Mouse (Mus musculus) small intestine, adult 2 months (tissue): Measurements from ENCODE around the gene Asns. TPM values are rescaled to one million over a fixed set of nuclear protein-coding genes. Genes with fewer than 3 reads are reported as not detected.
A peak's percentile ranks its signal among the peaks of the same experiment; 100 is the strongest.

Experiments used
- H3K27ac ChIP-seq: fragments of 200-500 bp; 2 replicates; pipeline ENCODE4 v1.5.1; 2012; ENCODE audit warnings: low read depth, low read length, control low read depth, inconsistent platforms; ENCODE audit not compliant: insufficient read depth
- H3K27me3 ChIP-seq: fragments of 200-500 bp; 2 replicates; pipeline ENCODE4 v1.6.1; 2012; ENCODE audit warnings: mild to moderate bottlenecking, moderate library complexity, low read length, inconsistent platforms; ENCODE audit not compliant: control insufficient read depth, insufficient read depth
- H3K36me3 ChIP-seq: fragments of 200-500 bp; 2 replicates; pipeline ENCODE4 v1.6.1; 2012; ENCODE audit warnings: mild to moderate bottlenecking, low read length, control low read depth, inconsistent platforms; ENCODE audit not compliant: control insufficient read depth, insufficient read depth
- H3K4me1 ChIP-seq: fragments of 200-500 bp; 2 replicates; pipeline ENCODE4 v1.6.1; 2012; ENCODE audit warnings: low read length, inconsistent platforms, mixed read lengths; ENCODE audit not compliant: control insufficient read depth, insufficient read depth, insufficient read length
- H3K4me3 ChIP-seq: fragments of 200-500 bp; 2 replicates; pipeline ENCODE4 v1.5.1; 2012; ENCODE audit warnings: low read depth, mild to moderate bottlenecking, control low read depth, inconsistent platforms, low read length, moderate library complexity
- CTCF ChIP-seq: fragments of 200-500 bp; IDR thresholded peaks from 2 replicates; pipeline ENCODE4 v1.5.1; 2012; ENCODE audit warnings: low read depth, mild to moderate bottlenecking, control low read depth, inconsistent platforms, low read length, moderate library complexity, mixed read lengths; ENCODE audit not compliant: insufficient replicate concordance, insufficient read length; ENCODE audit errors: extremely low read depth
- POLR2A ChIP-seq: fragments of 200-500 bp; IDR thresholded peaks from 2 replicates; pipeline ENCODE4 v1.6.1; 2012; ENCODE audit warnings: low read depth, mild to moderate bottlenecking, control low read depth, inconsistent platforms, low read length, moderate library complexity
- WGBS: fragments of 180-500 bp; shearing (Covaris S2); methylation state at CpG from one replicate; pipeline ENCODE4 v1.1.7; 2018; 5-methylcytosine and 5-hydroxymethylcytosine counted together
- polyA plus RNA-seq: library from polyadenylated mRNA; depleted of rRNA; stranded (reverse); fragments of >200 nt; gene quantifications from 2 replicates; pipeline ENCODE4 v1.2.3, GENCODE M21; 2012

Asns gene
- polyA plus RNA-seq, 1 experiment = 11.6 TPM

GRCm38 (mm10) chr6:7695901-7696300 is 2.8 kb upstream of the Asns start:
- Histone ChIP-seq H3K4me3 (no peak overlapping the region), H3K36me3 (no peaks in the 10 kb centered on the region), H3K27ac (no peak overlapping the region), H3K27me3 (no peaks in the 10 kb centered on the region), H3K4me1 (peaks cover 4% of the 10 kb centered on the region)
- no peak for TF ChIP-seq CTCF
- TF ChIP-seq POLR2A = no peak
- WGBS = 79% methylated on average over 4 of the region's 4 CpGs

- H3K4me3 ChIP-seq = no peak overlapping the region
- no peaks in the 10 kb centered on the region for H3K27me3 ChIP-seq
- peaks cover 4% of the 10 kb centered on the region for H3K4me1 ChIP-seq
- TF ChIP-seq CTCF = no peak
- TF ChIP-seq POLR2A = no peak
- 48% methylated on average over 5 of the region's 5 CpGs for WGBS
- no peak overlapping the region for H3K27ac ChIP-seq
- H3K36me3 ChIP-seq = no peaks in the 10 kb centered on the region
These were observed 612 bp upstream of the Asns start for GRCm38 (mm10) chr6:7693666-7694065.

GRCm38 (mm10) chr6:7692451-7692850 is 603 bp downstream of the Asns start:
- H3K4me3 ChIP-seq = peak overlapping the region; percentile 89
- H3K4me1 ChIP-seq = peaks cover 4% of the 10 kb centered on the region
- H3K27me3 ChIP-seq = no peaks in the 10 kb centered on the region
- TF ChIP-seq CTCF (no peak), POLR2A (no peak; the same call in 1 of the 2 replicates)
- 2% methylated on average over 12 of the region's 12 CpGs for WGBS
- no peaks in the 10 kb centered on the region for H3K36me3 ChIP-seq
- peak overlapping the region; percentile 46; the same call in 1 of the 2 replicates for H3K27ac ChIP-seq

- 28% methylated on average over 15 of the region's 15 CpGs for WGBS
- no peaks in the 10 kb centered on the region for H3K36me3 ChIP-seq
- no peaks in the 10 kb centered on the region for H3K27me3 ChIP-seq
- H3K4me3 ChIP-seq = peak overlapping the region; percentile 28; the same call in 1 of the 2 replicates
- H3K27ac ChIP-seq = no peak overlapping the region
- TF ChIP-seq CTCF = no peak
- no peak for TF ChIP-seq POLR2A
- H3K4me1 ChIP-seq = peaks cover 4% of the 10 kb centered on the region
These were observed 1.0 kb downstream of the Asns start for GRCm38 (mm10) chr6:7692037-7692436.

- H3K27me3 ChIP-seq = no peaks in the 10 kb centered on the region
- no peaks in the 10 kb centered on the region for H3K36me3 ChIP-seq
- TF ChIP-seq POLR2A = no peak
- no peak for TF ChIP-seq CTCF
- no peak overlapping the region for H3K4me3 ChIP-seq
- no peak overlapping the region for H3K27ac ChIP-seq
- H3K4me1 ChIP-seq = peaks cover 4% of the 10 kb centered on the region
- WGBS = 87% methylated on average over 9 of the region's 9 CpGs
These were observed 2.6 kb downstream of the Asns start for GRCm38 (mm10) chr6:7690456-7690855.

- Histone ChIP-seq H3K27me3 (no peaks in the 10 kb centered on the region), H3K4me1 (peaks cover 4% of the 10 kb centered on the region), H3K27ac (no peak overlapping the region), H3K36me3 (no peaks in the 10 kb centered on the region; the same call in 1 of the 2 replicates), H3K4me3 (no peak overlapping the region)
- TF ChIP-seq CTCF = no peak
- TF ChIP-seq POLR2A = no peak
- 96% methylated on average over 12 of the region's 12 CpGs for WGBS
These were observed 3.9 kb downstream of the Asns start for GRCm38 (mm10) chr6:7689180-7689579.

GRCm38 (mm10) chr6:7686047-7686446 is 7.0 kb downstream of the Asns start:
- 39% methylated on average over 2 of the region's 2 CpGs for WGBS

More at GRCm38 (mm10) chr6:7686047-7686446, 7.0 kb downstream of the Asns start:
- no peak overlapping the region for H3K4me3 ChIP-seq
- no peak overlapping the region for H3K27ac ChIP-seq
- no peaks in the 10 kb centered on the region for H3K4me1 ChIP-seq
- H3K27me3 ChIP-seq = no peaks in the 10 kb centered on the region
- peaks cover 6% of the 10 kb centered on the region for H3K36me3 ChIP-seq
- no peak for TF ChIP-seq POLR2A
- TF ChIP-seq CTCF = no peak
